Mouse (Mus musculus) neural tube, postnatal 0 days (tissue): ENCODE data around the gene Kpna2. TPM values are rescaled to one million over a fixed set of nuclear protein-coding genes. Genes with fewer than 3 reads are reported as not detected.

Experiments used
- polyA plus RNA-seq: library from polyadenylated mRNA; unstranded; fragments of >200 nt; fragmentation: Nextera tagmentation; extraction: Ambion mirVana; gene quantifications from 2 replicates; pipeline ENCODE4 v1.2.1, GENCODE M21; 2015

Gene Kpna2
- polyA plus RNA-seq = 70.9 and 78.3 TPM in 2 replicates

GRCm38 (mm10) chr11:106999151-106999948 lies at the start of gene Kpna2:
Kpna2 (minus strand) TSS chr11:106999541.

DNA sequence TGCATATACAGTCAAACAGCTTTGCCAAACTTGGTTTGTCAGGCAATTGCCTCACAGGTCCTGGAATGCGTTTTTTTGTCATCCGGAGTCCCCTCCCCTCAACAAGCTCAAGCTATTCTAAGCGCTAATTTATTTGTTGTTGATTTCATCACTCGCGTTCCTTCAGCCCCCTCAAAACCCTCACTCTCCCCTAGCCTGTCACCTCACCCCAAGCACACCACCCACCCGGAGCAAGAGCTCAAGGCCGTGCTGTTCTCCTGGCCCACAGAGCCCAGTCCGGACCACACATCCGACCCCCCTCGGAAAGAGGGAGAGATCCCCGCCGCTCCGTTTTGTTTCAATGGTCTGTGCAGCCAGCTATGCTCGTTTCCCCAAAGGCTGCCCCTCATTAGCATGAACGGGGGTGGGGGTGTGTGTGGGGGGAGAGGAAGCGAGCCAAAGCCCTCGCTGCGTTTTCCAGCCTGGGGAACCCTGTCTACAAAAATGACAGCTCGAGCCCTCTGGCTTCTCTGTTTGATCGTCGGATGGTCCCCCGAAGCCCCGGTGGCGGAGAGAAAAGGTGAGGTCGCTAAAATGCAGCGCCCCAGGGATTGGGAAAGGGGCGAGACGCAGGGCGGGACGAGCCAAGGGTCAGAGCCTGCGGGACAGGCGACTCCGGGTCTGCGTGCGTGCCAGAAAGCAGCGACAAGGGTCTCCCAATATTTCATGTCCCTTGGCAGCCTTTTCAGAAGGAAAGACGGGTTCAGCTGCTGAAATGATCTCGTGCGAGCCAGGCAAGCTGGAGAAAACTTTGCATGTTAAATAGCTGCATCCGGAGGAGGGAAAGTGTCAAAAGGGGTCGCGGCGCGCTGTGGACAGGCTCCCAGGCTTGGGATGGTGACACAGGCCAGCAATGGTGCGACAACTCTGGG lies 26.3 kb upstream of the Kpna2 start, which contains the start of gene 1810010H24Rik:
Gene 1810010H24Rik (plus strand): TSS at position 271 of the 911 bp plus-strand sequence.

Other genes with a start within 250 kb of the Kpna2 start
- gene Pecam1, start 248.9 kb downstream of the Kpna2 start, polyA plus RNA-seq = 11.0 and 11.9 TPM in 2 replicates
- 0.65 and 0.79 TPM in 2 replicates for gene Milr1, start 248.3 kb downstream of the Kpna2 start, polyA plus RNA-seq
- gene Polg2, start 220.0 kb downstream of the Kpna2 start, polyA plus RNA-seq = 9.9 and 10.3 TPM in 2 replicates
- 229 and 248 TPM in 2 replicates for gene Ddx5, start 210.4 kb downstream of the Kpna2 start, polyA plus RNA-seq
- 8.8 and 9.8 TPM in 2 replicates for gene Cep95, start 210.3 kb downstream of the Kpna2 start, polyA plus RNA-seq
- gene Smurf2, start 78.8 kb downstream of the Kpna2 start, polyA plus RNA-seq = 9.7 and 9.8 TPM in 2 replicates
- gene 1810010H24Rik, start 26.1 kb upstream of the Kpna2 start, polyA plus RNA-seq = 10.9 and 14.3 TPM in 2 replicates
- 19.8 and 24.3 TPM in 2 replicates for gene Bptf, start 132.6 kb upstream of the Kpna2 start, polyA plus RNA-seq
- 30.7 and 33.5 TPM in 2 replicates for gene Nol11, start 189.8 kb upstream of the Kpna2 start, polyA plus RNA-seq